9 mouse cellular contexts compared by ENCODE assay signal in genomic region chr10:61051993-61052613, GRCm38 (mm10). TPM values are rescaled to one million over a fixed set of nuclear protein-coding genes. Genes with fewer than 3 reads are reported as not detected.
A peak's percentile ranks its signal among the peaks of the same experiment; 100 is the strongest.
DNase-seq lines count a peak whose midpoint lies in the region; ATAC-seq and TF ChIP-seq lines count a peak whose summit lies in the region.
"Had no signal": no experiment of that assay in that cellular context is flagged by ENCODE, and none has a peak within 500 bp of the region (broad histone marks: within the 10 kb centered on the region; RNA-seq: fewer than 3 reads in every experiment).

No protein-coding gene starts in this region.

- H3K9me3 ChIP-seq in CH12.LX (replicated peaks; ENCODE audit: low read length), result peaks cover 14% of the 10 kb centered on the region
- no peaks in the 10 kb centered on the region; the same call in 1 of the 2 replicates for H3K9me3 ChIP-seq in neural tube, embryonic 15.5 days (replicated peaks)

- peak; percentile 90 to 92 for TF ChIP-seq CTCF in CH12.LX (conservative IDR thresholded peaks at IDR 0.05 in 1 of 2, IDR thresholded peaks at IDR 0.05 in 1 of 2; ENCODE audit: low read depth in 2 of 2, low read length in 2 of 2)
- TF ChIP-seq CTCF in lung, adult 2 months (IDR thresholded peaks at IDR 0.05; ENCODE audit: insufficient read depth, low read length), result peak; percentile 94

- TF ChIP-seq RAD21 in CH12.LX (IDR thresholded peaks at IDR 0.05; ENCODE audit: low read depth, low read length), result peak; percentile 90

- no peaks in the 10 kb centered on the region for H3K36me3 ChIP-seq in CH12.LX (replicated peaks in 1 of 2; ENCODE audit: control insufficient read depth in 1 of 2, insufficient read depth in 1 of 2, low read length in 1 of 2)
- no peaks in the 10 kb centered on the region for H3K36me3 ChIP-seq in neural tube, embryonic 15.5 days
- H3K36me3 ChIP-seq: heart, embryonic 13.5 days had no signal

- no peaks in the 10 kb centered on the region for H3K79me2 ChIP-seq in CH12.LX (replicated peaks; ENCODE audit: control insufficient read depth, extremely low read depth, insufficient read depth, poor library complexity, severe bottlenecking)

- H3K4me2 ChIP-seq in CH12.LX (ENCODE audit: insufficient read depth, low read depth, poor library complexity, severe bottlenecking), result no peak overlapping the region
- H3K4me2 ChIP-seq in neural tube, embryonic 15.5 days, result no peak overlapping the region
- H3K4me2 ChIP-seq: heart, embryonic 13.5 days had no signal

- in situ Hi-C loops in CH12.LX (cut with MboI; ENCODE audit: low pct_ligation_motif_present, low pct_unique_long_range_greater_than_20kb, low sequenced_read_pairs), result loop anchor here (5.0 kb wide), 1 partner anchor 275 kb away; no protein-coding TSS in a partner anchor

- peak; percentile 54 for DNase-seq in CH12.LX (ENCODE audit: extremely low read depth)
- DNase-seq in adrenal gland, adult 2 months, result peak; percentile 49
- DNase-seq in embryo, embryonic 10 days (ENCODE audit: low spot score), result peak; percentile 90
- DNase-seq in gastrocnemius, postnatal 25 days, result peak; percentile 27
- peak; percentile 86 for DNase-seq in kidney, postnatal 10 days
- peak; percentile 54 for DNase-seq in lung, adult 2 months
- DNase-seq in thymus, postnatal 36 days, result peak; percentile 25 to 37

- no peak overlapping the region for H3K4me3 ChIP-seq in CH12.LX (replicated peaks in 1 of 3; ENCODE audit: low read depth in 2 of 3, low read length in 2 of 3, poor library complexity in 1 of 3)
- no peak overlapping the region for H3K4me3 ChIP-seq in lung, adult 2 months (replicated peaks; ENCODE audit: extremely low read depth, low read depth, low read length)
- no peak overlapping the region for H3K4me3 ChIP-seq in neural tube, embryonic 15.5 days (replicated peaks)
- H3K4me3 ChIP-seq: heart, embryonic 13.5 days had no signal

- H3K27me3 ChIP-seq in CH12.LX (replicated peaks), result peaks cover 79% of the 10 kb centered on the region
- peaks cover 8% of the 10 kb centered on the region; the same call in 1 of the 2 replicates for H3K27me3 ChIP-seq in neural tube, embryonic 15.5 days (replicated peaks)

- TF ChIP-seq POLR2A in CH12.LX (IDR thresholded peaks at IDR 0.05; ENCODE audit: low read depth, low read length), result no peak
- TF ChIP-seq POLR2A in lung, adult 2 months (IDR thresholded peaks at IDR 0.05; ENCODE audit: borderline replicate concordance, extremely low read depth, low read depth, low read length), result no peak

- dilution Hi-C loops in CH12.LX (cut with MboI; ENCODE audit: extremely low pct_ligation_motif_present, extremely low pct_unique_long_range_greater_than_20kb, low sequenced_read_pairs), result loop anchor here (25.0 kb wide), 1 partner anchor 290 kb away; the partner anchor contains the start of gene Slc29a3

- H3K4me1 ChIP-seq in CH12.LX (ENCODE audit: control insufficient read depth in 1 of 2, insufficient read depth in 2 of 2), result no peaks in the 10 kb centered on the region
- H3K4me1 ChIP-seq in lung, adult 2 months (ENCODE audit: control insufficient read depth, insufficient read depth, low read length), result no peaks in the 10 kb centered on the region
- H3K4me1 ChIP-seq in neural tube, embryonic 15.5 days, result 0 out of 2 replicates have a peak, but pooled peaks cover 2% of the 10 kb centered on the region
- H3K4me1 ChIP-seq: heart, embryonic 13.5 days had no signal

- 59% methylated on average over 14 of the region's 14 CpGs for WGBS in lung, adult 2 months
- 57% methylated on average over 14 of the region's 14 CpGs for WGBS in neural tube, embryonic 15.5 days

- H3K27ac ChIP-seq in CH12.LX (ENCODE audit: insufficient read depth, low read depth), result no peak overlapping the region
- H3K27ac ChIP-seq in neural tube, embryonic 15.5 days (replicated peaks), result no peak overlapping the region
- H3K27ac ChIP-seq: heart, embryonic 13.5 days had no signal

- peak; percentile 69 for ATAC-seq in neural tube, embryonic 15.5 days (ENCODE audit: low FRiP score)

- no peak overlapping the region for H3K9ac ChIP-seq in CH12.LX (ENCODE audit: insufficient read depth, low read depth)
- H3K9ac ChIP-seq in neural tube, embryonic 15.5 days (replicated peaks), result no peak overlapping the region
- H3K9ac ChIP-seq: heart, embryonic 13.5 days had no signal

- no peak for TF ChIP-seq EP300 in CH12.LX (IDR thresholded peaks at IDR 0.05; ENCODE audit: low read length)

TF ChIP-seq in CH12.LX, 34 proteins besides CTCF, POLR2A, EP300 and RAD21:
- TF ChIP-seq SIN3A (IDR thresholded peaks at IDR 0.05; ENCODE audit: low read length), result no peak
- TF ChIP-seq SMC3 (IDR thresholded peaks at IDR 0.05; ENCODE audit: low read depth, low read length), result peak; percentile 87
- peak; percentile 35; the same call in 1 of the 2 replicates for TF ChIP-seq IRF4 (IDR thresholded peaks at IDR 0.05; ENCODE audit: low read depth, low read length)
- peak; percentile 38; the same call in 1 of the 2 replicates for TF ChIP-seq ZC3H11A (IDR thresholded peaks at IDR 0.05; ENCODE audit: low read depth, low read length)
- TF ChIP-seq NELFE (IDR thresholded peaks at IDR 0.05; ENCODE audit: low read depth, low read length), result peak; percentile 36; the same call in 1 of the 2 replicates

RNA-seq across cellular contexts. Expression of gene Pcbd1, which starts 37.0 kb away (rescaled TPM):
- total RNA-seq in CH12.LX (2012; rRNA removed) (34.7 and 36.1 TPM in 2 replicates), CH12.LX (2014; rRNA removed) (16.5 and 19.3 TPM in 2 replicates)
- 22.5 and 25.3 TPM in 2 replicates for polyA plus RNA-seq in CH12.LX (2012; ENCODE audit: insufficient read length, low read depth)
- 10 to 100 TPM; 18.6 to 22.0 TPM for total RNA-seq in adrenal gland, adult 2 months (2021)
- 1.9 and 3.8 TPM in 2 replicates for polyA plus RNA-seq in adrenal gland, adult 2 months (2012; rRNA removed)
- total RNA-seq in gastrocnemius, postnatal 25 days (2021), result under 1 TPM; 0.49 to 0.72 TPM
- polyA plus RNA-seq in lung, adult 2 months (2012; rRNA removed), result 5.2 and 6.9 TPM in 2 replicates
- 48.6 and 52.2 TPM in 2 replicates for polyA plus RNA-seq in neural tube, embryonic 15.5 days (2015; fragmentation: Nextera tagmentation; extraction: Ambion mirVana)

Comparison
In these comparisons a context has a peak if more than half of its experiments do, and no peak if none do; other contexts are left out.
1. DNase-seq: peak in every context shown above with its lines; median percentile 90 in embryo, embryonic 10 days; 86 in kidney, postnatal 10 days; 54 in CH12.LX; 54 in lung, adult 2 months; 49 in adrenal gland, adult 2 months; 31 in thymus, postnatal 36 days; 27 in gastrocnemius, postnatal 25 days.